Mouse (Mus musculus) CH12.LX (cell line): ENCODE data around the gene Nwd1. TPM values are rescaled to one million over a fixed set of nuclear protein-coding genes. Genes with fewer than 3 reads are reported as not detected.

Experiments
- DNase-seq: peaks from one replicate; pipeline ENCODE4 v3.0.0-alpha.2; 2013; ENCODE audit errors: extremely low read depth
- H3K27ac ChIP-seq: 2 replicates; pipeline ENCODE4 v1.5.1; 2012; ENCODE audit warnings: low read depth, mild to moderate bottlenecking, control low read depth, moderate library complexity; ENCODE audit not compliant: insufficient read depth
- H3K27me3 ChIP-seq: replicated peaks from 2 replicates; pipeline ENCODE3; 2012; ENCODE audit warnings: inconsistent platforms
- H3K36me3 ChIP-seq, 2 experiments: replicated peaks in 1 of 2; 2 replicates each; pipeline versions ENCODE3 to v1.6.1; 2012; ENCODE audit warnings: inconsistent platforms in 1 of 2, low read length in 1 of 2, mild to moderate bottlenecking in 1 of 2, mixed read lengths in 1 of 2, moderate library complexity in 1 of 2; ENCODE audit not compliant: control insufficient read depth in 1 of 2, insufficient read depth in 1 of 2
- H3K4me1 ChIP-seq, 2 experiments: 2 replicates each; pipeline ENCODE4 v1.6.1; 2012; ENCODE audit warnings: inconsistent platforms in 1 of 2, moderate library complexity in 1 of 2; ENCODE audit not compliant: insufficient read depth in 2 of 2, control insufficient read depth in 1 of 2
- H3K4me2 ChIP-seq: 2 replicates; pipeline ENCODE4 v1.6.1; 2012; ENCODE audit warnings: low read depth, mild to moderate bottlenecking, control low read depth; ENCODE audit not compliant: poor library complexity, insufficient read depth, severe bottlenecking
- H3K4me3 ChIP-seq, 3 experiments: fragments of 150-350 bp in 1 of 3; sonication (generic) in 1 of 3; replicated peaks in 1 of 3; 2 replicates each; pipeline versions ENCODE3 to v1.5.1; 2011 to 2012; ENCODE audit warnings: low read depth in 2 of 3, low read length in 2 of 3, mild to moderate bottlenecking in 2 of 3, moderate library complexity in 2 of 3, control low read depth in 1 of 3, improper control_type of control experiment in 1 of 3, inconsistent platforms in 1 of 3, mixed read lengths in 1 of 3; ENCODE audit not compliant: poor library complexity in 1 of 3
- H3K79me2 ChIP-seq: replicated peaks from 2 replicates; pipeline ENCODE4 v1.6.1; 2012; ENCODE audit warnings: mild to moderate bottlenecking, moderate library complexity; ENCODE audit not compliant: control insufficient read depth, poor library complexity, insufficient read depth, severe bottlenecking; ENCODE audit errors: extremely low read depth
- H3K9ac ChIP-seq: 2 replicates; pipeline ENCODE4 v1.6.1; 2012; ENCODE audit warnings: low read depth, mild to moderate bottlenecking, control low read depth, moderate library complexity; ENCODE audit not compliant: insufficient read depth
- H3K9me3 ChIP-seq: replicated peaks from 2 replicates; pipeline ENCODE3; 2012; ENCODE audit warnings: low read length, inconsistent platforms, mixed read lengths
- BHLHE40 ChIP-seq: IDR thresholded peaks from 2 replicates; pipeline ENCODE4 v1.6.1; 2011; ENCODE audit warnings: mild to moderate bottlenecking, low read depth, low read length, improper control_type of control experiment
- CTCF ChIP-seq, 2 experiments: IDR thresholded peaks in 1 of 2; conservative IDR thresholded peaks in 1 of 2; 2 replicates each; pipeline ENCODE4 v1.5.1; 2011 to 2012; ENCODE audit warnings: low read depth in 2 of 2, low read length in 2 of 2, improper control_type of control experiment in 1 of 2, inconsistent platforms in 1 of 2, mild to moderate bottlenecking in 1 of 2, moderate library complexity in 1 of 2
- E2F4 ChIP-seq: IDR thresholded peaks from 2 replicates; pipeline ENCODE4 v1.6.1; 2011; ENCODE audit warnings: low read depth, low read length, improper control_type of control experiment; ENCODE audit not compliant: insufficient replicate concordance
- GABPA ChIP-seq: IDR thresholded peaks from 2 replicates; pipeline ENCODE4 v1.6.1; 2012; ENCODE audit warnings: low read depth, low read length, improper control_type of control experiment, inconsistent platforms; ENCODE audit not compliant: insufficient replicate concordance
- HCFC1 ChIP-seq: IDR thresholded peaks from 2 replicates; pipeline ENCODE4 v1.6.1; 2012; ENCODE audit warnings: low read depth, mild to moderate bottlenecking, inconsistent platforms, low read length, improper control_type of control experiment
- IRF4 ChIP-seq: IDR thresholded peaks from 2 replicates; pipeline ENCODE4 v1.6.1; 2014; ENCODE audit warnings: low read depth, mild to moderate bottlenecking, inconsistent platforms, low read length, improper control_type of control experiment
- JUN ChIP-seq: IDR thresholded peaks from 2 replicates; pipeline ENCODE4 v1.6.1; 2011; ENCODE audit warnings: low read depth, mild to moderate bottlenecking, low read length, improper control_type of control experiment, moderate library complexity; ENCODE audit not compliant: insufficient read depth
- JUND ChIP-seq: conservative IDR thresholded peaks from 2 replicates; pipeline ENCODE4 v1.6.1; 2011; ENCODE audit warnings: low read depth, low read length, improper control_type of control experiment
- MAX ChIP-seq: IDR thresholded peaks from 2 replicates; pipeline ENCODE4 v1.6.1; 2011; ENCODE audit warnings: low read length, improper control_type of control experiment
- MYC ChIP-seq: IDR thresholded peaks from 2 replicates; pipeline ENCODE4 v1.6.1; 2011; ENCODE audit warnings: low read depth, mild to moderate bottlenecking, improper control_type of control experiment, low read length
- NRF1 ChIP-seq: IDR thresholded peaks from 2 replicates; pipeline ENCODE4 v1.6.1; 2014; ENCODE audit warnings: low read depth, mild to moderate bottlenecking, inconsistent platforms, low read length, improper control_type of control experiment, moderate library complexity
- PAX5 ChIP-seq: IDR thresholded peaks from 2 replicates; pipeline ENCODE4 v1.6.1; 2012; ENCODE audit warnings: low read length, inconsistent platforms, mixed read lengths
- POLR2A ChIP-seq: IDR thresholded peaks from 2 replicates; pipeline ENCODE4 v1.6.1; 2011; ENCODE audit warnings: low read depth, mild to moderate bottlenecking, improper control_type of control experiment, low read length
- POLR2AphosphoS2 ChIP-seq: IDR thresholded peaks from 2 replicates; pipeline ENCODE4 v1.6.1; 2011; ENCODE audit warnings: low read depth, low read length, improper control_type of control experiment
- RAD21 ChIP-seq: IDR thresholded peaks from 2 replicates; pipeline ENCODE4 v1.6.1; 2011; ENCODE audit warnings: low read depth, mild to moderate bottlenecking, low read length, improper control_type of control experiment, moderate library complexity
- SIN3A ChIP-seq: IDR thresholded peaks from 2 replicates; pipeline ENCODE4 v1.6.1; 2012; ENCODE audit warnings: low read length, improper control_type of control experiment, inconsistent platforms
- SMC3 ChIP-seq: IDR thresholded peaks from 2 replicates; pipeline ENCODE4 v1.6.1; 2011; ENCODE audit warnings: low read depth, low read length, improper control_type of control experiment
- TCF12 ChIP-seq: IDR thresholded peaks from 2 replicates; pipeline ENCODE4 v1.6.1; 2014; ENCODE audit warnings: low read depth, mild to moderate bottlenecking, inconsistent platforms, low read length, improper control_type of control experiment
- ZC3H11A ChIP-seq: IDR thresholded peaks from 2 replicates; pipeline ENCODE4 v1.6.1; 2012; ENCODE audit warnings: low read depth, mild to moderate bottlenecking, inconsistent platforms, low read length, improper control_type of control experiment
- dilution Hi-C: fragments of 300-500 bp; cut with MboI; formaldehyde crosslinking; loops from 2 replicates; pipeline ENCODE4 v1.14.3; 2020; ENCODE audit warnings: low sequenced_read_pairs; ENCODE audit not compliant: extremely low pct_unique_long_range_greater_than_20kb, extremely low pct_ligation_motif_present
- in situ Hi-C: fragments of 300-500 bp; cut with MboI; formaldehyde crosslinking; loops from 3 replicates; pipeline ENCODE4 v1.14.3; 2019; ENCODE audit warnings: low sequenced_read_pairs, low pct_ligation_motif_present, low pct_unique_long_range_greater_than_20kb, mixed read lengths
- polyA plus RNA-seq: library from polyadenylated mRNA; unstranded; fragments of >175 nt; gene quantifications from 2 replicates; pipeline ENCODE4 v1.2.1, GENCODE M21; 2012; ENCODE audit warnings: low read depth; ENCODE audit not compliant: insufficient read length
- total RNA-seq, 2 experiments: library from RNA; depleted of rRNA; stranded (reverse); fragments of 300-350 nt in 1 of 2; fragments of >200 nt in 1 of 2; gene quantifications; 2 replicates each; pipeline ENCODE4 v1.2.3; 2012 to 2014

Gene Nwd1
- total and polyA plus RNA-seq, 3 experiments = 0.04 TPM; not detected in 2

- H3K4me2 ChIP-seq = no peak overlapping the region
- in situ Hi-C loops = no loop called here
- H3K27me3 ChIP-seq = no peaks in the 10 kb centered on the region
- TF ChIP-seq ZC3H11A = no peak
- TF ChIP-seq PAX5 = no peak
- TF ChIP-seq MYC = no peak
- TF ChIP-seq NRF1 = no peak
- no peak for TF ChIP-seq HCFC1
- no peak for TF ChIP-seq JUND
- no peak for TF ChIP-seq POLR2A
- TF ChIP-seq TCF12 = no peak
- TF ChIP-seq RAD21 = no peak
- TF ChIP-seq BHLHE40 = no peak
- no peak for TF ChIP-seq GABPA
- no peak for TF ChIP-seq IRF4
- TF ChIP-seq SMC3 = no peak
- no peak for TF ChIP-seq SIN3A
- no peak for TF ChIP-seq E2F4
- TF ChIP-seq MAX = no peak
- TF ChIP-seq JUN = no peak
- TF ChIP-seq CTCF (conservative IDR thresholded peaks at IDR 0.05 in 1 of 2, IDR thresholded peaks at IDR 0.05 in 1 of 2; ENCODE audit: low read depth in 2 of 2, low read length in 2 of 2) = no peak
- no peak for TF ChIP-seq POLR2AphosphoS2
- DNase-seq = no peak
- no peaks in the 10 kb centered on the region for H3K79me2 ChIP-seq
- dilution Hi-C loops = no loop called here
- no peak overlapping the region for H3K9ac ChIP-seq
- H3K27ac ChIP-seq = no peak overlapping the region
- no peaks in the 10 kb centered on the region for H3K9me3 ChIP-seq
- no peaks in the 10 kb centered on the region for H3K4me1 ChIP-seq
- H3K4me3 ChIP-seq = no peak overlapping the region
- peaks cover 0 to 9% of the 10 kb centered on the region in 2 experiments for H3K36me3 ChIP-seq
Observed at GRCm38 (mm10) chr8:72766777-72767176, 120.3 kb downstream of the Nwd1 start.

Other genes with a start within 250 kb of the Nwd1 start
- 25.1 and 25.6 TPM in 2 replicates for gene Eps15l1, start 225.3 kb upstream of the Nwd1 start, total RNA-seq (2012; rRNA removed)
- gene Eps15l1, start 225.3 kb upstream of the Nwd1 start, total RNA-seq (2014; rRNA removed) = 21.7 and 22.2 TPM in 2 replicates
- gene Eps15l1, start 225.3 kb upstream of the Nwd1 start, polyA plus RNA-seq = 48.3 and 49.4 TPM in 2 replicates
- gene Calr3, start 202.8 kb upstream of the Nwd1 start, total RNA-seq (2012; rRNA removed) = 4.0 and 5.3 TPM in 2 replicates
- gene Calr3, start 202.8 kb upstream of the Nwd1 start, total RNA-seq (2014; rRNA removed) = 2.5 and 2.8 TPM in 2 replicates
- 2.5 and 3.1 TPM in 2 replicates for gene Calr3, start 202.8 kb upstream of the Nwd1 start, polyA plus RNA-seq
- 12.6 TPM in 2 replicates for gene 1700030K09Rik, start 202.8 kb upstream of the Nwd1 start, total RNA-seq (2012; rRNA removed)
- 9.7 and 9.8 TPM in 2 replicates for gene 1700030K09Rik, start 202.8 kb upstream of the Nwd1 start, total RNA-seq (2014; rRNA removed)
- gene 1700030K09Rik, start 202.8 kb upstream of the Nwd1 start, polyA plus RNA-seq = 11.8 and 13.1 TPM in 2 replicates
- 18.1 and 20.2 TPM in 2 replicates for gene Cherp, start 171.5 kb upstream of the Nwd1 start, total RNA-seq (2012; rRNA removed)
- 6.1 and 8.9 TPM in 2 replicates for gene Cherp, start 171.5 kb upstream of the Nwd1 start, total RNA-seq (2014; rRNA removed)
- gene Cherp, start 171.5 kb upstream of the Nwd1 start, polyA plus RNA-seq = 69.5 and 80.4 TPM in 2 replicates
- gene Slc35e1, start 154.1 kb upstream of the Nwd1 start, total RNA-seq (2012; rRNA removed) = 27.2 and 34.5 TPM in 2 replicates
- 24.0 and 28.7 TPM in 2 replicates for gene Slc35e1, start 154.1 kb upstream of the Nwd1 start, total RNA-seq (2014; rRNA removed)
- gene Slc35e1, start 154.1 kb upstream of the Nwd1 start, polyA plus RNA-seq = 16.8 and 19.8 TPM in 2 replicates
- gene Med26, start 98.4 kb upstream of the Nwd1 start, total RNA-seq (2012; rRNA removed) = 9.7 and 10.3 TPM in 2 replicates
- gene Med26, start 98.4 kb upstream of the Nwd1 start, total RNA-seq (2014; rRNA removed) = 6.6 and 8.7 TPM in 2 replicates
- gene Med26, start 98.4 kb upstream of the Nwd1 start, polyA plus RNA-seq = 12.9 and 14.3 TPM in 2 replicates
- 37.7 and 42.2 TPM in 2 replicates for gene Smim7, start 75.6 kb upstream of the Nwd1 start, total RNA-seq (2012; rRNA removed)
- 70.3 and 79.8 TPM in 2 replicates for gene Smim7, start 75.6 kb upstream of the Nwd1 start, total RNA-seq (2014; rRNA removed)
- 60.7 and 61.0 TPM in 2 replicates for gene Smim7, start 75.6 kb upstream of the Nwd1 start, polyA plus RNA-seq
- gene Tmem38a, start 74.7 kb upstream of the Nwd1 start, total RNA-seq (2012; rRNA removed) = 3.1 and 6.2 TPM in 2 replicates
- 3.3 and 3.8 TPM in 2 replicates for gene Tmem38a, start 74.7 kb upstream of the Nwd1 start, total RNA-seq (2014; rRNA removed)
- 3.8 and 4.2 TPM in 2 replicates for gene Tmem38a, start 74.7 kb upstream of the Nwd1 start, polyA plus RNA-seq
- gene Sin3b, start 76.6 kb downstream of the Nwd1 start, total RNA-seq (2012; rRNA removed) = 148 and 183 TPM in 2 replicates
- 120 and 132 TPM in 2 replicates for gene Sin3b, start 76.6 kb downstream of the Nwd1 start, total RNA-seq (2014; rRNA removed)
- 109 and 118 TPM in 2 replicates for gene Sin3b, start 76.6 kb downstream of the Nwd1 start, polyA plus RNA-seq
- gene F2rl3, start 115.2 kb downstream of the Nwd1 start, total RNA-seq (2012; rRNA removed) = 0.13 and 0.21 TPM in 2 replicates
- gene F2rl3, start 115.2 kb downstream of the Nwd1 start, total RNA-seq (2014; rRNA removed) = 0.32 TPM in 1 of 2 replicates, not detected in the other
- gene F2rl3, start 115.2 kb downstream of the Nwd1 start, polyA plus RNA-seq = not detected in 2 replicates